ENCODE assay signal across 20 mouse cellular contexts in genomic region chr1:44863390-44863789, GRCm38 (mm10).
"Had no signal": no experiment of that assay in that cellular context is flagged by ENCODE, and none has a peak within 500 bp of the region (broad histone marks: within the 10 kb centered on the region; RNA-seq: fewer than 3 reads in every experiment).

No protein-coding gene starts in this region.

- H3K36me3 ChIP-seq: heart, embryonic 13.5 days; heart, embryonic 15.5 days; hindbrain, embryonic 13.5 days; intestine, embryonic 15.5 days; limb, embryonic 10.5 days; limb, embryonic 12.5 days had no signal

- H3K27me3 ChIP-seq: heart, embryonic 13.5 days; heart, embryonic 15.5 days; hindbrain, embryonic 13.5 days; intestine, embryonic 15.5 days; limb, embryonic 12.5 days had no signal

- DNase-seq: gastrocnemius, postnatal 14 days; gastrocnemius, postnatal 36 days; heart, adult 11 months; heart, adult 2 months; heart, postnatal 14 days; heart, postnatal 36 days; kidney, adult 18-20 months; kidney, adult 8-10 months; kidney, postnatal 10 days; kidney, postnatal 25 days; kidney, postnatal 4 days; liver had no signal

- H3K4me3 ChIP-seq: heart, adult 2 months; heart, embryonic 13.5 days; heart, embryonic 15.5 days; hindbrain, embryonic 13.5 days; intestine, embryonic 15.5 days; layer of hippocampus, adult 2 months; left cerebral cortex, adult 2 months; limb, embryonic 10.5 days; limb, embryonic 12.5 days had no signal
